Mouse (Mus musculus): ENCODE data around the gene Sash1.

- TF ChIP-seq TAL1 (IDR thresholded peaks at IDR 0.05; ENCODE audit: low read length) (no peak), GATA1 (IDR thresholded peaks at IDR 0.05; ENCODE audit: low read length) (no peak)
Measured at GRCm38 (mm10) chr10:8903086-8903485, 17.2 kb upstream of the Sash1 start.
